Mouse (Mus musculus) forebrain, embryonic 14.5 days (tissue): Measurements from ENCODE around the gene Antxr1. TPM values are rescaled to one million over a fixed set of nuclear protein-coding genes. Genes with fewer than 3 reads are reported as not detected.

ENCODE experiments used
- ATAC-seq: fragments of 200-750 bp; cut with Nextera tagmentation; 2 replicates; pipeline ENCODE4 v1.8.0; 2017; ENCODE audit warnings: mild to moderate bottlenecking, moderate library complexity
- DNase-seq: peaks from one replicate; pipeline ENCODE4 v3.0.0-alpha.2; 2015; ENCODE audit warnings: low spot score
- H3K27ac ChIP-seq: fragments of 300-500 bp; sonication (generic); 2 replicates; pipeline ENCODE4 v1.5.1; 2014; ENCODE audit warnings: low read depth, mild to moderate bottlenecking, control low read depth, low read length, moderate library complexity
- H3K27me3 ChIP-seq: fragments of 300-500 bp; sonication (generic); replicated peaks from 2 replicates; pipeline ENCODE4 v1.6.1; 2014; ENCODE audit warnings: low read length, control low read depth, mixed read lengths; ENCODE audit not compliant: control insufficient read depth, insufficient read depth
- H3K36me3 ChIP-seq: fragments of 300-500 bp; sonication (generic); 2 replicates; pipeline ENCODE4 v1.6.1; 2014; ENCODE audit warnings: low read length, control low read depth; ENCODE audit not compliant: control insufficient read depth, insufficient read depth
- H3K4me1 ChIP-seq: fragments of 300-500 bp; sonication (generic); 2 replicates; pipeline ENCODE4 v1.6.1; 2014; ENCODE audit warnings: antibody characterized with exemption, low read length, control low read depth; ENCODE audit not compliant: control insufficient read depth, insufficient read depth
- H3K4me2 ChIP-seq: fragments of 300-500 bp; sonication (generic); 2 replicates; pipeline ENCODE4 v1.6.1; 2014; ENCODE audit warnings: mild to moderate bottlenecking, control low read depth, low read length
- H3K4me3 ChIP-seq: fragments of 300-500 bp; sonication (generic); 2 replicates; pipeline ENCODE4 v1.5.1; 2014; ENCODE audit warnings: low read depth, low read length, control low read depth
- H3K9ac ChIP-seq: fragments of 300-500 bp; sonication (generic); 2 replicates; pipeline ENCODE4 v1.6.1; 2014; ENCODE audit warnings: mild to moderate bottlenecking, low read length, control low read depth, moderate library complexity
- H3K9me3 ChIP-seq: fragments of 300-500 bp; sonication (generic); replicated peaks from 2 replicates; pipeline ENCODE4 v1.6.1; 2016; ENCODE audit warnings: low read length, control low read depth, mixed read lengths; ENCODE audit not compliant: control insufficient read depth
- WGBS: fragments of 180-500 bp; shearing (Covaris S2); extraction: QIAGEN DNeasy Blood & Tissue Kit; methylation state at CpG from one replicate; pipeline ENCODE4 v1.1.7; 2014; 5-methylcytosine and 5-hydroxymethylcytosine counted together
- polyA plus RNA-seq: library from polyadenylated mRNA; unstranded; fragments of >200 nt; fragmentation: Nextera tagmentation; extraction: Ambion mirVana; gene quantifications from 2 replicates; pipeline ENCODE4 v1.2.1, GENCODE M21; 2014

The Antxr1 gene
- polyA plus RNA-seq, 1 experiment from 2014 or later, result 2.3 TPM

- 73% methylated on average over 5 of the region's 5 CpGs for WGBS
- no peaks in the 10 kb centered on the region for H3K4me1 ChIP-seq
- no peak for DNase-seq
- no peaks in the 10 kb centered on the region for H3K36me3 ChIP-seq
- no peaks in the 10 kb centered on the region for H3K9me3 ChIP-seq
- H3K27me3 ChIP-seq, result no peaks in the 10 kb centered on the region
- H3K9ac ChIP-seq, result no peak overlapping the region
- no peak overlapping the region for H3K4me3 ChIP-seq
- ATAC-seq, result no peak
- H3K4me2 ChIP-seq, result no peak overlapping the region
- no peak overlapping the region for H3K27ac ChIP-seq
Measured at GRCm38 (mm10) chr6:87302746-87303145, 32.9 kb downstream of the Antxr1 start.

GRCm38 (mm10) chr6:87301991-87302390 is 33.6 kb downstream of the Antxr1 start:
- no peak for ATAC-seq
- DNase-seq, result no peak
- no peaks in the 10 kb centered on the region for H3K4me1 ChIP-seq
- 25% methylated on average over 4 of the region's 4 CpGs for WGBS
- no peak overlapping the region for H3K9ac ChIP-seq
- no peak overlapping the region for H3K27ac ChIP-seq
- H3K36me3 ChIP-seq, result no peaks in the 10 kb centered on the region
- H3K27me3 ChIP-seq, result no peaks in the 10 kb centered on the region
- H3K4me2 ChIP-seq, result no peak overlapping the region
- no peaks in the 10 kb centered on the region for H3K9me3 ChIP-seq
- no peak overlapping the region for H3K4me3 ChIP-seq

GRCm38 (mm10) chr6:87294904-87295303 is 40.7 kb downstream of the Antxr1 start:
- no peak for ATAC-seq
- H3K4me1 ChIP-seq, result no peaks in the 10 kb centered on the region
- no peaks in the 10 kb centered on the region for H3K36me3 ChIP-seq
- no peaks in the 10 kb centered on the region for H3K27me3 ChIP-seq
- H3K27ac ChIP-seq, result no peak overlapping the region
- H3K9me3 ChIP-seq, result no peaks in the 10 kb centered on the region
- WGBS, result 95% methylated on average over 3 of the region's 3 CpGs
- H3K4me3 ChIP-seq, result no peak overlapping the region
- no peak overlapping the region for H3K9ac ChIP-seq
- DNase-seq, result no peak
- no peak overlapping the region for H3K4me2 ChIP-seq

GRCm38 (mm10) chr6:87292911-87293851 is 42.4 kb downstream of the Antxr1 start:
- no peaks in the 10 kb centered on the region for H3K9me3 ChIP-seq
- H3K4me2 ChIP-seq, result no peak overlapping the region
- H3K27ac ChIP-seq, result no peak overlapping the region
- 92% methylated on average over 18 of the region's 18 CpGs for WGBS
- DNase-seq, result no peak
- H3K27me3 ChIP-seq, result no peaks in the 10 kb centered on the region
- H3K9ac ChIP-seq, result no peak overlapping the region
- no peaks in the 10 kb centered on the region for H3K4me1 ChIP-seq
- no peaks in the 10 kb centered on the region for H3K36me3 ChIP-seq
- no peak for ATAC-seq
- no peak overlapping the region for H3K4me3 ChIP-seq

DNA sequence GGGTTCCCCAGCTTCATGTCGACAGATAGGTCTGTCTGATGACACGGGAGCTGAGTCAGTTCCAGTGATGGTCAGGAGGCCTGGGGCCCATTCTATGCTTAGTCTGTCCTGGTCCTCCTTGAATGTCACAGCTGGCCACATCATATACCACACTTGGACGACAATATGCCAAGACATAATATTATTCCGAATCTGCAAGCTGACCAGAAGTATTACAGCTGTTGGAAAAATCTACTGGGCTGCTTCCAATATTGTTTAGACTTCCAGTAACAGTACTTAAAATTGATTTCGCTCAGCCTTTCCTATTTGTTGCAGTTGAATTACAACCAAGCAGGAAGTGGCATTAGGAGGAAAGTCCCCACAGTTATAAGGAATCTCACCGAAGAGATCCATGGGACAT is 48.4 kb downstream of the Antxr1 start:
- Histone ChIP-seq H3K9ac (no peak overlapping the region), H3K36me3 (no peaks in the 10 kb centered on the region), H3K9me3 (no peaks in the 10 kb centered on the region), H3K4me2 (no peak overlapping the region), H3K4me3 (no peak overlapping the region), H3K27me3 (no peaks in the 10 kb centered on the region), H3K4me1 (no peaks in the 10 kb centered on the region; the same call in 1 of the 2 replicates), H3K27ac (no peak overlapping the region)
- 93% methylated on average over 6 of the region's 6 CpGs for WGBS
- DNase-seq (no peak), ATAC-seq (no peak)

GRCm38 (mm10) chr6:87285365-87285749 is 50.3 kb downstream of the Antxr1 start:
- ATAC-seq, result no peak
- 81% methylated on average over 7 of the region's 7 CpGs for WGBS

DNA sequence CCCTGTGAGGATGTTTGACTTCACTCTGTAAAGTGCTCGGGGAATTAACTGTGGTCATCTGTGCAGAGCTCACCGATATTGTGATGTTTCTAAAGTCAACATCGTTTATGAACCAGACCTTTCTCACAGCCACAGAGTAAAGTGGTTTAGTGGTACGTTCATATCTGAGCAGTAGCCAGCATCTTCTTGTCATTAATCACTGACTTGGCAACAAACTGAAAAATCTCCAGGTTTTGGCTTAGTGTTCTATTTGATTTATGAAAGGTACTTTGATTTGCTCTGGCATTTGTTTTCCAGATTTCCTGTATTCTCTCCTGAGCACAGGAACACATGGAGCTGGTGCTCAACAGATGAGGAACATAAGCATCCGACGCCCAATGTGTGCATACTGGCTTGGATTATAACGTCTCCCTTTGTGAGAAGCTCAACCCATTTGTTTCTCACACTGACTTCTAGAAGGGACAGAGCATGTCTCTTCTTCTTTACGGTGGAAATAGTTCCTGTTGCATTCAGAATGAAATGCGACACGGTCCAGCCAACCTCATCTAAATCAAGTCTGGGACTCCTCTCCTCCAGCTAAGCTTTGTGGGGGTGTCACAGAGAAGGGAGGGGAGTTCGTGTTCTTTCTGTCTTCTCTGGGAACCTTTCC is 50.8 kb downstream of the Antxr1 start:
- H3K27me3 ChIP-seq, result no peaks in the 10 kb centered on the region

More at GRCm38 (mm10) chr6:87285365-87285749, 50.3 kb downstream of the Antxr1 start:
- H3K27me3 ChIP-seq, result no peaks in the 10 kb centered on the region
- no peaks in the 10 kb centered on the region; the same call in 1 of the 2 replicates for H3K4me1 ChIP-seq
- no peak overlapping the region for H3K4me2 ChIP-seq
- no peak overlapping the region for H3K27ac ChIP-seq
- peak; percentile 46 for DNase-seq
- no peaks in the 10 kb centered on the region for H3K36me3 ChIP-seq
- no peaks in the 10 kb centered on the region for H3K9me3 ChIP-seq
- no peak overlapping the region for H3K4me3 ChIP-seq
- no peak overlapping the region for H3K9ac ChIP-seq

GRCm38 (mm10) chr6:87282346-87282781 is 53.3 kb downstream of the Antxr1 start:
- no peak overlapping the region for H3K27ac ChIP-seq
- DNase-seq, result peak; percentile 66
- WGBS, result 37% methylated on average over 8 of the region's 8 CpGs

More for the DNA sequence above, 50.8 kb downstream of the Antxr1 start:
- no peak for DNase-seq
- H3K27ac ChIP-seq, result no peak overlapping the region
- H3K9ac ChIP-seq, result no peak overlapping the region
- H3K4me2 ChIP-seq, result no peak overlapping the region
- no peak for ATAC-seq
- 83% methylated on average over 11 of the region's 11 CpGs for WGBS
- H3K4me1 ChIP-seq, result no peaks in the 10 kb centered on the region; the same call in 1 of the 2 replicates
- H3K9me3 ChIP-seq, result no peaks in the 10 kb centered on the region
- H3K36me3 ChIP-seq, result no peaks in the 10 kb centered on the region
- no peak overlapping the region for H3K4me3 ChIP-seq

More at GRCm38 (mm10) chr6:87282346-87282781, 53.3 kb downstream of the Antxr1 start:
- Histone ChIP-seq H3K9me3 (no peaks in the 10 kb centered on the region), H3K9ac (no peak overlapping the region), H3K4me3 (no peak overlapping the region), H3K4me2 (no peak overlapping the region), H3K27me3 (no peaks in the 10 kb centered on the region), H3K36me3 (no peaks in the 10 kb centered on the region), H3K4me1 (peaks cover 3% of the 10 kb centered on the region; the same call in 1 of the 2 replicates)
- no peak; the same call in 1 of the 2 replicates for ATAC-seq
